Mouse (Mus musculus) heart, embryonic 12.5 days (tissue): ENCODE results near the gene Trp53rkb. TPM values are rescaled to one million over a fixed set of nuclear protein-coding genes. Genes with fewer than 3 reads are reported as not detected.

Experiments used
- ATAC-seq: fragments of 200-750 bp; cut with Nextera tagmentation; 2 replicates; pipeline ENCODE4 v1.8.0; 2017; ENCODE audit warnings: moderate TSS enrichment, moderate library complexity; ENCODE audit not compliant: insufficient number of reproducible peaks, low FRiP score
- H3K27ac ChIP-seq: fragments of 300-500 bp; sonication (generic); 2 replicates; pipeline ENCODE4 v1.5.1; 2016; ENCODE audit warnings: mild to moderate bottlenecking, moderate library complexity; ENCODE audit not compliant: poor library complexity, severe bottlenecking
- H3K27me3 ChIP-seq: fragments of 300-500 bp; sonication (generic); replicated peaks from 2 replicates; pipeline ENCODE4 v1.6.1; 2016; ENCODE audit warnings: mild to moderate bottlenecking, moderate library complexity
- H3K36me3 ChIP-seq: fragments of 300-500 bp; sonication (generic); 2 replicates; pipeline ENCODE4 v1.6.1; 2016; ENCODE audit warnings: mild to moderate bottlenecking, moderate library complexity
- H3K4me1 ChIP-seq: fragments of 300-500 bp; sonication (generic); replicated peaks from 2 replicates; pipeline ENCODE4 v1.6.1; 2016; ENCODE audit warnings: mild to moderate bottlenecking
- H3K4me2 ChIP-seq: fragments of 300-500 bp; sonication (generic); 2 replicates; pipeline ENCODE4 v1.6.1; 2016; ENCODE audit warnings: mild to moderate bottlenecking, moderate library complexity
- H3K4me3 ChIP-seq: fragments of 300-500 bp; sonication (generic); 2 replicates; pipeline ENCODE4 v1.5.1; 2016; ENCODE audit warnings: mild to moderate bottlenecking
- H3K9ac ChIP-seq: fragments of 300-500 bp; sonication (generic); 2 replicates; pipeline ENCODE4 v1.6.1; 2016; ENCODE audit warnings: mild to moderate bottlenecking, moderate library complexity
- H3K9me3 ChIP-seq: fragments of 300-500 bp; sonication (generic); replicated peaks from 2 replicates; pipeline ENCODE4 v1.6.1; 2016; ENCODE audit warnings: mild to moderate bottlenecking, moderate library complexity
- WGBS: fragments of 180-500 bp; shearing (Covaris S2); methylation state at CpG from one replicate; pipeline ENCODE4 v1.1.7; 2016; 5-methylcytosine and 5-hydroxymethylcytosine counted together
- polyA plus RNA-seq: library from polyadenylated mRNA; unstranded; fragments of >200 nt; fragmentation: Nextera tagmentation; extraction: Ambion mirVana; gene quantifications from 2 replicates; pipeline ENCODE4 v1.2.1, GENCODE M21; 2016

Gene Trp53rkb
- polyA plus RNA-seq, 1 experiment from 2014 or later, result 6.1 TPM

GRCm38 (mm10) chr2:166819849-166820248 is 27.5 kb downstream of the Trp53rkb start:
- H3K9ac ChIP-seq, result no peak overlapping the region; the same call in 1 of the 2 replicates
- no peak overlapping the region for H3K4me3 ChIP-seq
- ATAC-seq, result no peak
- H3K27me3 ChIP-seq, result no peaks in the 10 kb centered on the region
- H3K36me3 ChIP-seq, result peaks cover 5% of the 10 kb centered on the region; the same call in 1 of the 2 replicates
- 74% methylated on average over 8 of the region's 8 CpGs for WGBS
- H3K4me1 ChIP-seq, result peaks cover 49% of the 10 kb centered on the region
- no peak overlapping the region for H3K27ac ChIP-seq
- no peaks in the 10 kb centered on the region for H3K9me3 ChIP-seq
- H3K4me2 ChIP-seq, result no peak overlapping the region

- H3K9me3 ChIP-seq, result no peaks in the 10 kb centered on the region
- peak overlapping the region; percentile 11; the same call in 1 of the 2 replicates for H3K4me2 ChIP-seq
- peak overlapping the region; percentile 5 for H3K9ac ChIP-seq
- H3K36me3 ChIP-seq, result peaks cover 5% of the 10 kb centered on the region; the same call in 1 of the 2 replicates
- H3K4me1 ChIP-seq, result peaks cover 49% of the 10 kb centered on the region
- ATAC-seq, result no peak; the same call in 1 of the 2 replicates
- 31% methylated on average over 2 of the region's 2 CpGs for WGBS
- no peak overlapping the region for H3K4me3 ChIP-seq
- 0 out of 2 replicates have a peak overlapping the region, but pooled peaks have one; percentile 42 for H3K27ac ChIP-seq
- H3K27me3 ChIP-seq, result no peaks in the 10 kb centered on the region
Observed at GRCm38 (mm10) chr2:166820844-166821243, 28.5 kb downstream of the Trp53rkb start.

GRCm38 (mm10) chr2:166821406-166821805 is 29.1 kb downstream of the Trp53rkb start:
- Histone ChIP-seq H3K27me3 (no peaks in the 10 kb centered on the region), H3K27ac (no peak overlapping the region), H3K9me3 (no peaks in the 10 kb centered on the region), H3K36me3 (peaks cover 5% of the 10 kb centered on the region; the same call in 1 of the 2 replicates), H3K4me3 (no peak overlapping the region), H3K9ac (no peak overlapping the region), H3K4me2 (no peak overlapping the region), H3K4me1 (peaks cover 49% of the 10 kb centered on the region)
- WGBS, result 66% methylated on average over 3 of the region's 3 CpGs
- no peak for ATAC-seq

GRCm38 (mm10) chr2:166822119-166822826 is 29.9 kb downstream of the Trp53rkb start:
- Histone ChIP-seq H3K36me3 (peaks cover 8% of the 10 kb centered on the region; the same call in 1 of the 2 replicates), H3K27me3 (no peaks in the 10 kb centered on the region), H3K9me3 (no peaks in the 10 kb centered on the region), H3K4me2 (no peak overlapping the region), H3K9ac (no peak overlapping the region), H3K4me3 (no peak overlapping the region), H3K4me1 (peaks cover 49% of the 10 kb centered on the region), H3K27ac (no peak overlapping the region)
- WGBS, result 46% methylated on average over 10 of the region's 10 CpGs
- ATAC-seq, result no peak

- Histone ChIP-seq H3K4me2 (no peak overlapping the region), H3K4me3 (no peak overlapping the region), H3K9ac (no peak overlapping the region), H3K27ac (no peak overlapping the region), H3K27me3 (no peaks in the 10 kb centered on the region), H3K9me3 (no peaks in the 10 kb centered on the region), H3K36me3 (peaks cover 10% of the 10 kb centered on the region), H3K4me1 (peaks cover 49% of the 10 kb centered on the region)
- 73% methylated on average over 2 of the region's 2 CpGs for WGBS
- ATAC-seq, result no peak
Observed at GRCm38 (mm10) chr2:166822901-166823300, 30.6 kb downstream of the Trp53rkb start.

GRCm38 (mm10) chr2:166824386-166824785 is 32.1 kb downstream of the Trp53rkb start:
- peaks cover 17% of the 10 kb centered on the region for H3K36me3 ChIP-seq
- no peaks in the 10 kb centered on the region for H3K27me3 ChIP-seq
- H3K27ac ChIP-seq, result no peak overlapping the region
- no peak overlapping the region for H3K9ac ChIP-seq
- H3K4me1 ChIP-seq, result peaks cover 35% of the 10 kb centered on the region
- WGBS, result 88% methylated on average over 5 of the region's 5 CpGs
- no peak overlapping the region for H3K4me2 ChIP-seq
- H3K4me3 ChIP-seq, result no peak overlapping the region
- ATAC-seq, result no peak
- no peaks in the 10 kb centered on the region for H3K9me3 ChIP-seq

- no peak for ATAC-seq
- peaks cover 23% of the 10 kb centered on the region for H3K36me3 ChIP-seq
- no peak overlapping the region for H3K4me2 ChIP-seq
- no peak overlapping the region for H3K27ac ChIP-seq
- no peaks in the 10 kb centered on the region for H3K27me3 ChIP-seq
- no peak overlapping the region for H3K4me3 ChIP-seq
- H3K4me1 ChIP-seq, result peaks cover 29% of the 10 kb centered on the region
- no peaks in the 10 kb centered on the region for H3K9me3 ChIP-seq
- 87% methylated on average over 5 of the region's 5 CpGs for WGBS
- H3K9ac ChIP-seq, result no peak overlapping the region
Observed at GRCm38 (mm10) chr2:166824998-166825397, 32.7 kb downstream of the Trp53rkb start.

GRCm38 (mm10) chr2:166826491-166827224 is 34.3 kb downstream of the Trp53rkb start:
- no peak overlapping the region for H3K4me2 ChIP-seq
- no peak overlapping the region for H3K4me3 ChIP-seq
- H3K27me3 ChIP-seq, result no peaks in the 10 kb centered on the region
- H3K27ac ChIP-seq, result no peak overlapping the region
- H3K36me3 ChIP-seq, result peaks cover 25% of the 10 kb centered on the region
- ATAC-seq, result no peak
- WGBS, result 80% methylated on average over 8 of the region's 8 CpGs
- H3K9me3 ChIP-seq, result no peaks in the 10 kb centered on the region
- no peak overlapping the region for H3K9ac ChIP-seq
- peaks cover 13% of the 10 kb centered on the region for H3K4me1 ChIP-seq

- no peak overlapping the region for H3K9ac ChIP-seq
- no peaks in the 10 kb centered on the region for H3K9me3 ChIP-seq
- H3K4me1 ChIP-seq, result no peaks in the 10 kb centered on the region
- no peaks in the 10 kb centered on the region for H3K27me3 ChIP-seq
- H3K27ac ChIP-seq, result no peak overlapping the region
- no peak overlapping the region for H3K4me3 ChIP-seq
- ATAC-seq, result no peak
- no peak overlapping the region for H3K4me2 ChIP-seq
- peaks cover 27% of the 10 kb centered on the region for H3K36me3 ChIP-seq
- WGBS, result 91% methylated on average over 12 of the region's 12 CpGs
Observed at GRCm38 (mm10) chr2:166828306-166828705, 36.0 kb downstream of the Trp53rkb start.

- H3K27ac ChIP-seq, result no peak overlapping the region
- WGBS, result 92% methylated on average over 5 of the region's 5 CpGs
Observed at GRCm38 (mm10) chr2:166830350-166830749, 38.0 kb downstream of the Trp53rkb start.

GRCm38 (mm10) chr2:166834091-166834490 is 41.8 kb downstream of the Trp53rkb start:
- no peak for ATAC-seq
- no peaks in the 10 kb centered on the region for H3K27me3 ChIP-seq
- no peak overlapping the region for H3K4me3 ChIP-seq
- H3K4me1 ChIP-seq, result no peaks in the 10 kb centered on the region; the same call in 1 of the 2 replicates
- no peak overlapping the region for H3K9ac ChIP-seq
- 95% methylated on average over 2 of the region's 2 CpGs for WGBS
- no peak overlapping the region for H3K4me2 ChIP-seq
- H3K36me3 ChIP-seq, result peaks cover 50% of the 10 kb centered on the region
- no peak overlapping the region for H3K27ac ChIP-seq
- H3K9me3 ChIP-seq, result no peaks in the 10 kb centered on the region

More at GRCm38 (mm10) chr2:166830350-166830749, 38.0 kb downstream of the Trp53rkb start:
- no peak for ATAC-seq
- no peaks in the 10 kb centered on the region for H3K27me3 ChIP-seq
- no peak overlapping the region for H3K4me3 ChIP-seq
- H3K4me2 ChIP-seq, result no peak overlapping the region
- no peaks in the 10 kb centered on the region; the same call in 1 of the 2 replicates for H3K4me1 ChIP-seq
- no peak overlapping the region for H3K9ac ChIP-seq
- no peaks in the 10 kb centered on the region for H3K9me3 ChIP-seq
- peaks cover 39% of the 10 kb centered on the region for H3K36me3 ChIP-seq
